Mouse (Mus musculus): ENCODE data around the gene Bub3.

GRCm38 (mm10) chr7:131555301-131556081 is 4.5 kb upstream of the Bub3 start:
- TF ChIP-seq GATA1 (IDR thresholded peaks at IDR 0.05; ENCODE audit: low read length) (no peak), TAL1 (IDR thresholded peaks at IDR 0.05; ENCODE audit: low read length) (no peak)

Data from erythroblast, embryonic 14.5 days (primary cell).